Mouse (Mus musculus): ENCODE results near the gene Bud13. TPM values are rescaled to one million over a fixed set of nuclear protein-coding genes. Genes with fewer than 3 reads are reported as not detected.

Gene Bud13
- polyA plus RNA-seq, 1 experiment: 7.1 TPM

DNA sequence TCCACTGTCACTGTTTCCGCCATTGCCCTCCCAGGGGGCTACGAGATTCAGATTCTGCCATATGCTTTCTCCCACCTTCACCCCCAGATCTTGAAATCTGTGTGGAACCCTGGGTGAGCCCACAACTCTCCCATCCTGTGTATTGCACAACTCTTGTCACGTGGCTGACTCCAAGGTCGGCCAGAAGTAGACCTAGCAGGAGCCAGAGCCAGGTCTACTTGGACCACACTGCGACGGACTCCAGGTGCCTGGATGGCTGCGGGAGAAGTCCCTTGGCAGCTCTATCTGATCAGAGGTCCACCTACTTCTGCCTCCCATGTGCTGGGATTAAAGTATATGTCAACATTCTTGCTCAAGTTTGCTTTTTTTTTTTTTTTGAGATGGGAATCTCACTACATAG, 21.7 kb upstream of the Bud13 start:
- WGBS: 86% methylated on average over 7 of the region's 7 CpGs
- no peak overlapping the region for H3K27ac ChIP-seq (ENCODE audit: insufficient read depth, low read depth, low read length)
- H3K36me3 ChIP-seq (ENCODE audit: control insufficient read depth, insufficient read depth, low read length): no peaks in the 10 kb centered on the region
- peak; percentile 41 for DNase-seq
- no peak overlapping the region for H3K4me3 ChIP-seq (ENCODE audit: insufficient read depth, low read depth, low read length)
- H3K27me3 ChIP-seq (replicated peaks; ENCODE audit: control insufficient read depth, insufficient read depth, low read length): no peaks in the 10 kb centered on the region
- no peaks in the 10 kb centered on the region for H3K4me1 ChIP-seq (ENCODE audit: control insufficient read depth, insufficient read depth, low read length)
- TF ChIP-seq POLR2A (IDR thresholded peaks at IDR 0.05; ENCODE audit: low read depth, low read length): no peak
- TF ChIP-seq CTCF (conservative IDR thresholded peaks at IDR 0.05; ENCODE audit: insufficient read depth, insufficient read length, low read depth, low read length): no peak

GRCm38 (mm10) chr9:46268343-46268873, 14.4 kb upstream of the Bud13 start, which contains the start of gene Apoa5:
Gene Apoa5 (plus strand): TSS chr9:46268633.
- no peaks in the 10 kb centered on the region for H3K36me3 ChIP-seq (ENCODE audit: control insufficient read depth, insufficient read depth, low read length)
- H3K4me1 ChIP-seq (ENCODE audit: control insufficient read depth, insufficient read depth, low read length): no peaks in the 10 kb centered on the region
- no peak for TF ChIP-seq CTCF (conservative IDR thresholded peaks at IDR 0.05; ENCODE audit: insufficient read depth, insufficient read length, low read depth, low read length)
- TF ChIP-seq POLR2A (IDR thresholded peaks at IDR 0.05; ENCODE audit: low read depth, low read length): no peak
- H3K4me3 ChIP-seq (ENCODE audit: insufficient read depth, low read depth, low read length): no peak within 1 kb of the TSS
- no peaks in the 10 kb centered on the region for H3K27me3 ChIP-seq (replicated peaks; ENCODE audit: control insufficient read depth, insufficient read depth, low read length)
- 46% methylated on average over 7 of the region's 7 CpGs for WGBS
- DNase-seq: no peak
- no peak within 1 kb of the TSS for H3K27ac ChIP-seq (ENCODE audit: insufficient read depth, low read depth, low read length)

DNA sequence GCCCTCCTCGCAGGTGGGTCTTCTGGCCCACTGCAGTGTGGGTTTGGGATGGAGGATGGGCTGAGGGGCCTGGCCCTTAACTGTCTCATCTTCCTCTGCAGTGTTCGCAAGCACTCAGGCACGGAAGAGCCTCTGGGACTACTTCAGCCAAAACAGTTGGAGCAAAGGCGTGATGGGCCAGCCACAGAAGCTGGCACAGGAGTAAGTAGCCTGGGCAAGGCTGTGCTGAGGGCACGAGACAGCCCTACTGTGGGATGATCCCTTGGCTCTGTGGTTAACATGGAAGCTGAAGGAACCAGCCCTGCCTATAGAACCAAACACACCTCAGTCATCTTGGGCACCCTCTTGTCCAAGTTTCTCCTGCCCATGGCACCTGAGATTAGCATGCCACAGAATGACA, 13.7 kb upstream of the Bud13 start:
- Histone ChIP-seq H3K36me3 (ENCODE audit: control insufficient read depth, insufficient read depth, low read length) (no peaks in the 10 kb centered on the region), H3K4me3 (ENCODE audit: insufficient read depth, low read depth, low read length) (no peak overlapping the region), H3K27ac (ENCODE audit: insufficient read depth, low read depth, low read length) (no peak overlapping the region), H3K27me3 (replicated peaks; ENCODE audit: control insufficient read depth, insufficient read depth, low read length) (no peaks in the 10 kb centered on the region), H3K4me1 (ENCODE audit: control insufficient read depth, insufficient read depth, low read length) (no peaks in the 10 kb centered on the region)
- 87% methylated on average over 5 of the region's 5 CpGs for WGBS
- no peak for DNase-seq
- no peak for TF ChIP-seq POLR2A (IDR thresholded peaks at IDR 0.05; ENCODE audit: low read depth, low read length)
- TF ChIP-seq CTCF (conservative IDR thresholded peaks at IDR 0.05; ENCODE audit: insufficient read depth, insufficient read length, low read depth, low read length): no peak

GRCm38 (mm10) chr9:46270782-46271181, 12.0 kb upstream of the Bud13 start:
- DNase-seq: no peak
- TF ChIP-seq CTCF (conservative IDR thresholded peaks at IDR 0.05; ENCODE audit: insufficient read depth, insufficient read length, low read depth, low read length): no peak; the same call in 1 of the 2 replicates
- no peak for TF ChIP-seq POLR2A (IDR thresholded peaks at IDR 0.05; ENCODE audit: low read depth, low read length)
- Histone ChIP-seq H3K4me3 (ENCODE audit: insufficient read depth, low read depth, low read length) (no peak overlapping the region), H3K27me3 (replicated peaks; ENCODE audit: control insufficient read depth, insufficient read depth, low read length) (no peaks in the 10 kb centered on the region), H3K27ac (ENCODE audit: insufficient read depth, low read depth, low read length) (no peak overlapping the region), H3K36me3 (ENCODE audit: control insufficient read depth, insufficient read depth, low read length) (no peaks in the 10 kb centered on the region), H3K4me1 (ENCODE audit: control insufficient read depth, insufficient read depth, low read length) (no peaks in the 10 kb centered on the region)
- WGBS: 90% methylated on average over 4 of the region's 4 CpGs

DNA sequence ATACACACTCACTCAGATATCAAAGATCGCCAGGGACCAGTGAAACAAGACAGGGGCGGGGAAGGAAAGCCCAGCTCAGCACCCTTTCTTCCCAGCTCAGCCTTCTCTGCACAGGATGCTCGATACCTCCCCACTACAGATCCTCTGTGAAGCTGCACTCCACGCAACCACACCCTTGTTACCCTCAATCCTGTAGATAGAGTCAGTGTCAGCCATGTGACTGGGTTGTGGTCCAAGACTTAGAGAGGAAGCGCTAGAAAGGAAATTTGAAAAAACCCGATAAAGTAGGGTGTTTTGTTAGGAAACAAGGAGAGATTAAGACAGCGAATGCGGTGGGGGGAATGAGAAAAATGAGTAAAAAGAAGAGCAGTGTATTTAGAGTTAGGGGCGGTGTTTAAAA, 10.7 kb upstream of the Bud13 start:
- H3K4me3 ChIP-seq (ENCODE audit: insufficient read depth, low read depth, low read length): no peak overlapping the region
- DNase-seq: no peak
- H3K4me1 ChIP-seq (ENCODE audit: control insufficient read depth, insufficient read depth, low read length): no peaks in the 10 kb centered on the region

GRCm38 (mm10) chr9:46272677-46273454, 9.9 kb upstream of the Bud13 start, which contains the start of gene Zpr1:
Gene Zpr1 (plus strand): TSS chr9:46273064.
- Histone ChIP-seq H3K4me1 (ENCODE audit: control insufficient read depth, insufficient read depth, low read length) (no peaks in the 10 kb centered on the region), H3K4me3 (ENCODE audit: insufficient read depth, low read depth, low read length) (peak within 1 kb of the TSS; percentile 64), H3K27me3 (replicated peaks; ENCODE audit: control insufficient read depth, insufficient read depth, low read length) (no peaks in the 10 kb centered on the region), H3K36me3 (ENCODE audit: control insufficient read depth, insufficient read depth, low read length) (peaks cover 3% of the 10 kb centered on the region; the same call in 1 of the 2 replicates), H3K27ac (ENCODE audit: insufficient read depth, low read depth, low read length) (no peak within 1 kb of the TSS; the same call in 1 of the 2 replicates)
- WGBS: 5% methylated on average over 45 of the region's 45 CpGs
- DNase-seq: peak; percentile 94
- TF ChIP-seq POLR2A (IDR thresholded peaks at IDR 0.05; ENCODE audit: low read depth, low read length): peak; percentile 22
- peak; percentile 40; the same call in 1 of the 2 replicates for TF ChIP-seq CTCF (conservative IDR thresholded peaks at IDR 0.05; ENCODE audit: insufficient read depth, insufficient read length, low read depth, low read length)

More for the DNA sequence above, 10.7 kb upstream of the Bud13 start:
- H3K36me3 ChIP-seq (ENCODE audit: control insufficient read depth, insufficient read depth, low read length): peaks cover 3% of the 10 kb centered on the region; the same call in 1 of the 2 replicates
- no peak for TF ChIP-seq POLR2A (IDR thresholded peaks at IDR 0.05; ENCODE audit: low read depth, low read length)
- TF ChIP-seq CTCF (conservative IDR thresholded peaks at IDR 0.05; ENCODE audit: insufficient read depth, insufficient read length, low read depth, low read length): no peak; the same call in 1 of the 2 replicates
- WGBS: 72% methylated on average over 9 of the region's 9 CpGs
- H3K27ac ChIP-seq (ENCODE audit: insufficient read depth, low read depth, low read length): no peak overlapping the region
- no peaks in the 10 kb centered on the region for H3K27me3 ChIP-seq (replicated peaks; ENCODE audit: control insufficient read depth, insufficient read depth, low read length)

DNA sequence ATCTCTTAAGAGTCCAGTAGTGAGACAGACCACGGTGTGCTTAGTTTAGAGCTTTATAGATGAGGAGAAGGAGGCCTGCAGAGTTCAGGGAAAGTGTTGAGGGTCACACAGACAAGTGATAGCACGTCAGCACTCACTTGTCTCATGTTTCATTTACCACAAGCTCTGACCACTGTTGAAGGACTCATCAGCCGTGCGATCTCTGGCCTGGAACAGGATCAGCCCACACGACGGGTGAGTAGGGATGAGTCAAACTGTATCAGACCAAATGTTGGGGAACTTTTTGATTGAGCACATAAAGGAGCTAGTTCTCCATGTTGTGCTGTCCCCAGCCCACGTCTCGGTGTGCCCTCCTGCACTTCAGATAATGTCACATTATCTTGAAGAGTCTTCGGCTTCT, 8.3 kb upstream of the Bud13 start:
- no peak for DNase-seq
- no peaks in the 10 kb centered on the region for H3K27me3 ChIP-seq (replicated peaks; ENCODE audit: control insufficient read depth, insufficient read depth, low read length)
- no peak overlapping the region for H3K27ac ChIP-seq (ENCODE audit: insufficient read depth, low read depth, low read length)
- H3K4me1 ChIP-seq (ENCODE audit: control insufficient read depth, insufficient read depth, low read length): no peaks in the 10 kb centered on the region
- no peak overlapping the region for H3K4me3 ChIP-seq (ENCODE audit: insufficient read depth, low read depth, low read length)
- no peak for TF ChIP-seq CTCF (conservative IDR thresholded peaks at IDR 0.05; ENCODE audit: insufficient read depth, insufficient read length, low read depth, low read length)
- no peak for TF ChIP-seq POLR2A (IDR thresholded peaks at IDR 0.05; ENCODE audit: low read depth, low read length)
- peaks cover 3% of the 10 kb centered on the region; the same call in 1 of the 2 replicates for H3K36me3 ChIP-seq (ENCODE audit: control insufficient read depth, insufficient read depth, low read length)
- 73% methylated on average over 9 of the region's 9 CpGs for WGBS

Data from kidney, adult 2 months (tissue).